Mouse (Mus musculus) MEL (cell line): ENCODE results near the gene Car12. TPM values are rescaled to one million over a fixed set of nuclear protein-coding genes. Genes with fewer than 3 reads are reported as not detected.

Experiments used
- DNase-seq: peaks from one replicate; pipeline ENCODE4 v3.0.0; 2011; ENCODE audit warnings: low read depth, low spot score
- H3K27ac ChIP-seq: 2 replicates; pipeline ENCODE4 v1.5.1; 2012; ENCODE audit warnings: low read depth, mild to moderate bottlenecking, control low read depth, low read length, moderate library complexity; ENCODE audit not compliant: control insufficient read depth
- H3K27me3 ChIP-seq, 2 experiments: fragments of 150-350 bp in 1 of 2; sonication (generic) in 1 of 2; 2 replicates each; pipeline ENCODE4 v1.6.1; 2012; ENCODE audit warnings: low read length in 2 of 2, mild to moderate bottlenecking in 2 of 2, improper control_type of control experiment in 1 of 2, moderate library complexity in 1 of 2; ENCODE audit not compliant: insufficient read depth in 2 of 2, control insufficient read depth in 1 of 2
- H3K36me3 ChIP-seq, 2 experiments: 2 replicates each; pipeline ENCODE4 v1.6.1; 2012 to 2014; ENCODE audit warnings: low read length in 2 of 2, improper control_type of control experiment in 1 of 2, inconsistent platforms in 1 of 2, mild to moderate bottlenecking in 1 of 2; ENCODE audit not compliant: insufficient read depth in 2 of 2, control insufficient read depth in 1 of 2
- H3K4me1 ChIP-seq, 2 experiments: fragments of 150-350 bp in 1 of 2; sonication (generic) in 1 of 2; 2 replicates each; pipeline ENCODE4 v1.6.1; 2012; ENCODE audit warnings: low read length in 2 of 2, improper control_type of control experiment in 1 of 2, mild to moderate bottlenecking in 1 of 2; ENCODE audit not compliant: insufficient read depth in 2 of 2, control insufficient read depth in 1 of 2
- H3K4me3 ChIP-seq, 2 experiments: fragments of 150-350 bp in 1 of 2; sonication (generic) in 1 of 2; 2 replicates each; pipeline ENCODE4 v1.5.1; 2012; ENCODE audit warnings: low read depth in 2 of 2, low read length in 2 of 2, mild to moderate bottlenecking in 2 of 2, moderate library complexity in 2 of 2, control low read depth in 1 of 2, improper control_type of control experiment in 1 of 2; ENCODE audit not compliant: control insufficient read depth in 1 of 2, insufficient read depth in 1 of 2
- H3K79me2 ChIP-seq: 2 replicates; pipeline ENCODE4 v1.6.1; 2012; ENCODE audit warnings: mild to moderate bottlenecking, low read length, moderate library complexity; ENCODE audit not compliant: control insufficient read depth, poor library complexity, insufficient read depth
- H3K9ac ChIP-seq: 2 replicates; pipeline ENCODE4 v1.6.1; 2012; ENCODE audit warnings: low read depth, mild to moderate bottlenecking, control low read depth, low read length, moderate library complexity; ENCODE audit not compliant: control insufficient read depth, poor library complexity, severe bottlenecking
- H3K9me3 ChIP-seq: fragments of 150-350 bp; sonication (generic); replicated peaks from 2 replicates; pipeline ENCODE4 v1.6.1; 2012; ENCODE audit warnings: mild to moderate bottlenecking, low read length, improper control_type of control experiment, moderate library complexity; ENCODE audit not compliant: insufficient read depth
- CHD2 ChIP-seq: IDR thresholded peaks from 2 replicates; pipeline ENCODE4 v1.6.1; 2011; ENCODE audit warnings: low read length, improper control_type of control experiment
- CTCF ChIP-seq, 3 experiments: IDR thresholded peaks in 2 of 3; conservative IDR thresholded peaks in 1 of 3; 2 replicates each; pipeline ENCODE4 v1.5.1; 2011 to 2012; ENCODE audit warnings: low read length in 3 of 3, low read depth in 2 of 3, mild to moderate bottlenecking in 2 of 3, improper control_type of control experiment in 1 of 3, inconsistent platforms in 1 of 3, mixed read lengths in 1 of 3, moderate library complexity in 1 of 3; ENCODE audit not compliant: control insufficient read depth in 1 of 3, insufficient read depth in 1 of 3, poor library complexity in 1 of 3, severe bottlenecking in 1 of 3
- E2F4 ChIP-seq: IDR thresholded peaks from 2 replicates; pipeline ENCODE4 v1.6.1; 2011; ENCODE audit warnings: low read depth, low read length, improper control_type of control experiment, borderline replicate concordance
- GATA1 ChIP-seq: IDR thresholded peaks from 2 replicates; pipeline ENCODE4 v1.6.1; 2011; ENCODE audit warnings: low read depth, low read length, improper control_type of control experiment
- HCFC1 ChIP-seq: IDR thresholded peaks from 2 replicates; pipeline ENCODE4 v1.6.1; 2012; ENCODE audit warnings: low read depth, mild to moderate bottlenecking, inconsistent platforms, low read length, improper control_type of control experiment, moderate library complexity
- JUND ChIP-seq: IDR thresholded peaks from 2 replicates; pipeline ENCODE4 v1.6.1; 2011; ENCODE audit warnings: low read depth, mild to moderate bottlenecking, improper control_type of control experiment, low read length
- KAT2A ChIP-seq: conservative IDR thresholded peaks from 2 replicates; pipeline ENCODE4 v1.6.1; 2012; ENCODE audit warnings: low read depth, low read length, improper control_type of control experiment, inconsistent platforms
- MAX ChIP-seq: IDR thresholded peaks from 2 replicates; pipeline ENCODE4 v1.6.1; 2011; ENCODE audit warnings: low read length, improper control_type of control experiment
- MEF2A ChIP-seq: IDR thresholded peaks from 2 replicates; pipeline ENCODE4 v1.6.1; 2014; ENCODE audit warnings: low read depth, mild to moderate bottlenecking, inconsistent platforms, low read length, improper control_type of control experiment; ENCODE audit not compliant: poor library complexity, insufficient replicate concordance, severe bottlenecking; ENCODE audit errors: extremely low read depth
- MXI1 ChIP-seq: IDR thresholded peaks from 2 replicates; pipeline ENCODE4 v1.6.1; 2011; ENCODE audit warnings: mild to moderate bottlenecking, low read depth, low read length, improper control_type of control experiment
- MYB ChIP-seq: IDR thresholded peaks from 2 replicates; pipeline ENCODE4 v1.6.1; 2011; ENCODE audit warnings: mild to moderate bottlenecking, low read depth, low read length, improper control_type of control experiment
- MYC ChIP-seq: IDR thresholded peaks from 2 replicates; pipeline ENCODE4 v1.6.1; 2011; ENCODE audit warnings: low read depth, mild to moderate bottlenecking, low read length, improper control_type of control experiment, moderate library complexity
- NRF1 ChIP-seq: IDR thresholded peaks from 2 replicates; pipeline ENCODE4 v1.6.1; 2014; ENCODE audit warnings: low read depth, mild to moderate bottlenecking, inconsistent platforms, low read length, improper control_type of control experiment, moderate library complexity; ENCODE audit not compliant: poor library complexity, insufficient read depth, severe bottlenecking
- POLR2AphosphoS2 ChIP-seq: IDR thresholded peaks from 2 replicates; pipeline ENCODE4 v1.6.1; 2011; ENCODE audit warnings: low read length, improper control_type of control experiment
- POLR2AphosphoS5 ChIP-seq: IDR thresholded peaks from 2 replicates; pipeline ENCODE4 v1.6.1; 2012; ENCODE audit warnings: low read depth, borderline replicate concordance, mild to moderate bottlenecking, inconsistent platforms, low read length, moderate library complexity, mixed read lengths
- RAD21 ChIP-seq: IDR thresholded peaks from 2 replicates; pipeline ENCODE4 v1.6.1; 2011; ENCODE audit warnings: mild to moderate bottlenecking, low read depth, low read length, improper control_type of control experiment
- RCOR1 ChIP-seq: IDR thresholded peaks from 2 replicates; pipeline ENCODE4 v1.6.1; 2012; ENCODE audit warnings: low read depth, mild to moderate bottlenecking, inconsistent platforms, low read length, improper control_type of control experiment
- SIN3A ChIP-seq: IDR thresholded peaks from 2 replicates; pipeline ENCODE4 v1.6.1; 2012; ENCODE audit warnings: low read length, improper control_type of control experiment, inconsistent platforms
- SMC3 ChIP-seq: IDR thresholded peaks from 2 replicates; pipeline ENCODE4 v1.6.1; 2011; ENCODE audit warnings: low read depth, low read length, improper control_type of control experiment
- TAL1 ChIP-seq: IDR thresholded peaks from 2 replicates; pipeline ENCODE4 v1.6.1; 2012; ENCODE audit warnings: mild to moderate bottlenecking, inconsistent platforms, low read length, moderate library complexity, mixed read lengths
- TCF12 ChIP-seq: IDR thresholded peaks from 2 replicates; pipeline ENCODE4 v1.6.1; 2014; ENCODE audit warnings: low read depth, mild to moderate bottlenecking, inconsistent platforms, low read length, improper control_type of control experiment, moderate library complexity
- UBTF ChIP-seq: IDR thresholded peaks from 2 replicates; pipeline ENCODE4 v1.6.1; 2012; ENCODE audit warnings: low read depth, mild to moderate bottlenecking, inconsistent platforms, low read length, improper control_type of control experiment, moderate library complexity, borderline replicate concordance; ENCODE audit not compliant: insufficient read depth
- USF1 ChIP-seq: IDR thresholded peaks from 2 replicates; pipeline ENCODE4 v1.6.1; 2014; ENCODE audit warnings: low read depth, mild to moderate bottlenecking, inconsistent platforms, low read length, improper control_type of control experiment, moderate library complexity
- ZMIZ1 ChIP-seq: IDR thresholded peaks from 2 replicates; pipeline ENCODE4 v1.6.1; 2012; ENCODE audit warnings: low read depth, mild to moderate bottlenecking, inconsistent platforms, low read length, improper control_type of control experiment, moderate library complexity
- ZNF384 ChIP-seq: IDR thresholded peaks from 2 replicates; pipeline ENCODE4 v1.6.1; 2012; ENCODE audit warnings: low read depth, mild to moderate bottlenecking, inconsistent platforms, low read length, improper control_type of control experiment
- polyA plus RNA-seq, 2 experiments: library from polyadenylated mRNA; stranded (reverse) in 1 of 2; unstranded in 1 of 2; fragments of >175 nt in 1 of 2; fragments of >200 nt in 1 of 2; gene quantifications; 2 replicates each; pipeline versions ENCODE4 v1.2.1 to v1.2.4; 2012; ENCODE audit warnings: low replicate concordance in 2 of 2, low read depth in 1 of 2; ENCODE audit not compliant: insufficient read length in 2 of 2, insufficient read depth in 1 of 2, missing spikeins in 1 of 2
- total RNA-seq: library from RNA; depleted of rRNA; stranded (reverse); fragments of 300-350 nt; gene quantifications from 2 replicates; pipeline ENCODE4 v1.2.3, GENCODE M21; 2012

Car12 gene
- total and polyA plus RNA-seq, 3 experiments, result 0.77 to 1.8 TPM; not detected in 1

GRCm38 (mm10) chr9:66722187-66722868 is 8.8 kb downstream of the Car12 start (continued):
- TF ChIP-seq E2F4 (no peak), MXI1 (no peak)

- H3K36me3 ChIP-seq, result no peaks in the 10 kb centered on the region
These were observed 9.4 kb downstream of the Car12 start for GRCm38 (mm10) chr9:66722869-66723272.

GRCm38 (mm10) chr9:66725591-66725990 is 12.1 kb downstream of the Car12 start:
- H3K4me3 ChIP-seq, result no peak overlapping the region
- H3K9me3 ChIP-seq, result no peaks in the 10 kb centered on the region
- H3K4me1 ChIP-seq, result no peaks in the 10 kb centered on the region
- no peak for DNase-seq
- H3K9ac ChIP-seq, result no peak overlapping the region
- H3K27ac ChIP-seq, result no peak overlapping the region
- TF ChIP-seq CTCF (IDR thresholded peaks at IDR 0.05 in 2 of 3, conservative IDR thresholded peaks at IDR 0.05 in 1 of 3; ENCODE audit: control insufficient read depth in 1 of 3, insufficient read depth in 1 of 3, low read depth in 2 of 3, low read length in 3 of 3, poor library complexity in 1 of 3, severe bottlenecking in 1 of 3), result no peak
- no peak for TF ChIP-seq POLR2AphosphoS5
- TF ChIP-seq MYB, result no peak
- TF ChIP-seq GATA1, result no peak
- TF ChIP-seq SIN3A, result no peak
- no peak for TF ChIP-seq KAT2A
- no peak for TF ChIP-seq RCOR1
- no peak for TF ChIP-seq USF1
- TF ChIP-seq MEF2A, result no peak
- TF ChIP-seq ZMIZ1, result no peak
- no peak for TF ChIP-seq JUND
- TF ChIP-seq UBTF, result no peak
- no peak for TF ChIP-seq SMC3
- no peak for TF ChIP-seq HCFC1
- no peak for TF ChIP-seq MAX
- H3K36me3 ChIP-seq, result no peaks in the 10 kb centered on the region
- H3K79me2 ChIP-seq, result no peaks in the 10 kb centered on the region
- H3K27me3 ChIP-seq, result no peaks in the 10 kb centered on the region; a peak in 1 of 4 replicates

More at GRCm38 (mm10) chr9:66722869-66723272, 9.4 kb downstream of the Car12 start:
- peaks cover 0 to 2% of the 10 kb centered on the region in 2 experiments; a peak in 1 of 4 replicates for H3K27me3 ChIP-seq
- no peak overlapping the region for H3K4me3 ChIP-seq
- H3K79me2 ChIP-seq, result no peaks in the 10 kb centered on the region
- no peaks in the 10 kb centered on the region for H3K4me1 ChIP-seq
- no peaks in the 10 kb centered on the region for H3K9me3 ChIP-seq
- DNase-seq, result no peak
- no peak overlapping the region for H3K9ac ChIP-seq
- H3K27ac ChIP-seq, result no peak overlapping the region
- no peak for TF ChIP-seq CHD2
- no peak for TF ChIP-seq SMC3
- TF ChIP-seq USF1, result no peak
- no peak for TF ChIP-seq ZMIZ1
- TF ChIP-seq POLR2AphosphoS2, result no peak
- TF ChIP-seq MYC, result no peak
- no peak for TF ChIP-seq JUND
- no peak for TF ChIP-seq TAL1
- TF ChIP-seq NRF1, result no peak
- TF ChIP-seq GATA1, result no peak
- TF ChIP-seq UBTF, result no peak
- no peak for TF ChIP-seq RAD21
- no peak for TF ChIP-seq TCF12
- TF ChIP-seq ZNF384, result no peak
